Mouse (Mus musculus) olfactory bulb, adult 2 months (tissue): ENCODE data around the gene Insl6.

ENCODE experiments used
- CTCF ChIP-seq: fragments of 200-500 bp; IDR thresholded peaks from 2 replicates; pipeline ENCODE4 v1.5.1; 2012; ENCODE audit warnings: low read depth, mild to moderate bottlenecking, low read length, moderate library complexity; ENCODE audit not compliant: insufficient read depth
- POLR2A ChIP-seq: fragments of 200-500 bp; IDR thresholded peaks from 2 replicates; pipeline ENCODE4 v1.6.1; 2012; ENCODE audit warnings: mild to moderate bottlenecking, low read depth, low read length, moderate library complexity; ENCODE audit not compliant: insufficient read depth

DNA sequence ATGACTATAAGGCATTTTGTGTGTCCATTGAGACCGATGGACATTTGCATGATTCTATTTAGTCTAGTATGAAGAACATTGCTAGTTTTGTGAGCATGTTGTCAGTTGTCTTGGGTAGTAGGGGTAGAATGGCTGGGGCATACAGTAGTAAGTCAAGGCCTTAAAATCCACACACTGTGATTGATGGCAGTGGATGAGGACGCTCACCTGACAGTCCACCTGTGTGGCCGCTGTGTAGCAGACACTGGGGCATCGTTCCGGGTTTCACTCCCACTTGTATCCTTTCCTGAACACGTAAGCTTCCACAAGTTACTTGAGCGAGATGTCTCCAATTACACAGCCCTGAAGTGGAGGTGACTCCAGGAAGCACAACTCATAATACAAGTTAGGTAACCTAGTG, 38.4 kb upstream of the Insl6 start:
- TF ChIP-seq POLR2A (no peak), CTCF (no peak)
